Mouse (Mus musculus) myocyte (in vitro differentiated cells): ENCODE results near the gene Cwf19l2.

Source experiments
- MYOD1 ChIP-seq, 3 experiments: IDR thresholded peaks; one replicate each; pipeline ENCODE4 v1.6.1; 2011; ENCODE audit warnings: control low read depth in 2 of 3, low read depth in 2 of 3, mild to moderate bottlenecking in 2 of 3, moderate library complexity in 1 of 3; ENCODE audit not compliant: insufficient read length in 2 of 3, control insufficient read depth in 1 of 3
- MYOG ChIP-seq, 3 experiments: IDR thresholded peaks; one replicate each; pipeline ENCODE4 v1.6.1; 2011; ENCODE audit warnings: control low read depth in 2 of 3, low read depth in 2 of 3, mild to moderate bottlenecking in 2 of 3; ENCODE audit not compliant: insufficient read length in 2 of 3, control insufficient read depth in 1 of 3, insufficient read depth in 1 of 3
- POLR2A ChIP-seq: IDR thresholded peaks from one replicate; pipeline ENCODE4 v1.6.1; 2011; ENCODE audit warnings: low read depth, mild to moderate bottlenecking, control low read depth, moderate library complexity; ENCODE audit not compliant: insufficient read length

- TF ChIP-seq POLR2A (no peak), MYOD1 (IDR thresholded peaks at IDR 0.05; ENCODE audit: control insufficient read depth in 1 of 3, insufficient read length in 2 of 3, low read depth in 2 of 3) (no peak), MYOG (IDR thresholded peaks at IDR 0.05; ENCODE audit: control insufficient read depth in 1 of 3, insufficient read depth in 1 of 3, insufficient read length in 2 of 3, low read depth in 2 of 3) (no peak)
Observed at GRCm38 (mm10) chr9:3404372-3404771, 980 bp downstream of the Cwf19l2 start.
